Mouse (Mus musculus): ENCODE results near the gene Itgb7. TPM values are rescaled to one million over a fixed set of nuclear protein-coding genes. Genes with fewer than 3 reads are reported as not detected.
A peak's percentile ranks its signal among the peaks of the same experiment; 100 is the strongest.

Gene Itgb7
- polyA plus RNA-seq (2012; rRNA removed): 0.86 and 1.5 TPM in 2 replicates

DNA sequence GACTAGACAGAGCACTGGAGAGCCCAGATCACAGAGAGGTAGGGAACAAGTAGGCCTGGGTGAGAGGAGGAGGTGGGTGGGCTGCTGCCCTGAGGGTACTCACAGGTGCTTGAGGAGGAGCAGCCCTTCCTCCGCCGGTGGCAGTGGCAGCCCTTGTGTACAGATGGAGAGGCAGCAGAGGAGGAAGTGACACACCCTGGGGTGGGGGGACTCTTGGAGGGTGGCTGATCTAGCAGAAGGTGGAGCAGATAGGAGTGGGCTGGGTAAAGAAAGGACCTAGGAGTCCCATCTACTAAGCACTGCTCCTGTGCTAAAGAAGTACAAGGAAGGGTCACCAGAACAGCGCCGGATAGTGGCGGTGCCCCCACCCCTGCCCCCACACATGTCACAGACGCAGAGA, at the start of gene Itgb7:
Gene Itgb7 (minus strand): TSS at position 197 of the 400 bp plus-strand sequence.
- no peaks in the 10 kb centered on the region for H3K4me1 ChIP-seq (ENCODE audit: control insufficient read depth, insufficient read depth, low read length)
- no peak within 1 kb of the TSS for H3K27ac ChIP-seq (ENCODE audit: insufficient read depth, low read length)
- TF ChIP-seq POLR2A (IDR thresholded peaks at IDR 0.05; ENCODE audit: extremely low read depth, insufficient read depth, low read length) (no peak), CTCF (IDR thresholded peaks at IDR 0.05; ENCODE audit: extremely low read depth, insufficient read depth, low read length) (no peak)
- no peak within 1 kb of the TSS for H3K4me3 ChIP-seq (ENCODE audit: insufficient read depth, low read length)

DNA sequence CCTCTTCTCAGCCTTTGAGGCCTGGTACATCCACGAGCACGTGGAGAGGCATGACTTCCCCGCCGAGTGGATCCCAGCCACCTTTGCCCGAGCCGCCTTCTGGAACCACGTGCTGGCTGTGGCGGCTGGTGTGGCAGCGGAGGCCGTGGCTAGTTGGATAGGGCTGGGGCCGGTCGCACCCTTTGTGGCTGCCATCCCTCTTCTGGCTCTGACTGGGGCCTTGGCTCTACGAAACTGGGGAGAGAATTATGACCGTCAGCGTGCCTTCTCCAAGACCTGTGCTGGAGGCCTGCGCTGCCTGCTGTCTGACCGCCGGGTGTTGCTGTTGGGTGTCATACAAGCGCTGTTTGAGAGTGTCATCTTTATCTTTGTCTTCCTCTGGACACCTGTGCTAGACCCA, 48.9 kb upstream of the Itgb7 start:
- TF ChIP-seq POLR2A (IDR thresholded peaks at IDR 0.05; ENCODE audit: extremely low read depth, insufficient read depth, low read length) (no peak), CTCF (IDR thresholded peaks at IDR 0.05; ENCODE audit: extremely low read depth, insufficient read depth, low read length) (no peak)
- H3K27ac ChIP-seq (ENCODE audit: insufficient read depth, low read length): no peak overlapping the region
- H3K4me3 ChIP-seq (ENCODE audit: insufficient read depth, low read length): peak overlapping the region; percentile 90; the same call in 1 of the 2 replicates
- 0 out of 2 replicates have a peak, but pooled peaks cover 2% of the 10 kb centered on the region for H3K4me1 ChIP-seq (ENCODE audit: control insufficient read depth, insufficient read depth, low read length)

DNA sequence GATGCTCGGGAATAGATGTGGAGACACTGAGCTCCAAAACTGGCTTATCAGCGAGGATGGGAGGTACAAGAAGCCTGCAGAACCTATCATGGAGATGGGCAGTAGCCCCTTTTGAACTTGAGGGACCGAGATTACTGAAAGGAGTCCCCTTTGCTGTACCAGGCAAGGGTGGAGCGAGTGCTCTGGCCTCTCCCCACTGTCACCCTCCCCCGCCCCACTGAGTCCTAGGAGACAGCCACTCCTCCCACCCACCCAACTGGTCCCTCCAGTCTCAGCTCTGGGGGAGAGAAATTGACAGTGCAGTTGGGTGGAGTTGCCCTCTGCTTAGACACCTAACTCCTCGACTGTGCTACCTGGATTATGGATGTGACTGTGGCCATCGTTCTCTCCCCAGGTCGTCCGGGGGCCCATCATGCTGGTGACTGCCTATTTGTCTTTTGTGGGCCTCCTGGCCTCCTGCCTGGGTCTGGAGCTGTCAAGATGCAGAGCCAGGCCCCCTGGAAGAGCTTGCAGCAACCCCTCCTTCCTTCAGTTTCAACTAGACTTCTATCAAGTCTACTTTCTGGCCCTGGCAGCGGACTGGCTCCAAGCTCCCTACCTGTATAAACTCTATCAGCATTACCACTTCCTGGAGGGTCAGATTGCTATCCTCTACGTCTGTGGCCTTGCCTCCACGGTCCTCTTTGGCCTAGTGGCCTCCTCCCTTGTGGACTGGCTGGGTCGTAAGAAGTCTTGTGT, 48.2 kb upstream of the Itgb7 start:
- Histone ChIP-seq H3K27ac (ENCODE audit: insufficient read depth, low read length) (peak overlapping the region; percentile 87), H3K4me3 (ENCODE audit: insufficient read depth, low read length) (peak overlapping the region; percentile 90), H3K4me1 (ENCODE audit: control insufficient read depth, insufficient read depth, low read length) (0 out of 2 replicates have a peak, but pooled peaks cover 2% of the 10 kb centered on the region)
- TF ChIP-seq POLR2A (IDR thresholded peaks at IDR 0.05; ENCODE audit: extremely low read depth, insufficient read depth, low read length) (peak; percentile 55; the same call in 1 of the 2 replicates), CTCF (IDR thresholded peaks at IDR 0.05; ENCODE audit: extremely low read depth, insufficient read depth, low read length) (no peak)

GRCm38 (mm10) chr15:102279092-102279782, 47.5 kb upstream of the Itgb7 start, which contains the start of gene Mfsd5:
TSS of gene Mfsd5 (plus strand) at chr15:102279454.
- TF ChIP-seq POLR2A (IDR thresholded peaks at IDR 0.05; ENCODE audit: extremely low read depth, insufficient read depth, low read length) (peak; percentile 76), CTCF (IDR thresholded peaks at IDR 0.05; ENCODE audit: extremely low read depth, insufficient read depth, low read length) (no peak)

DNA sequence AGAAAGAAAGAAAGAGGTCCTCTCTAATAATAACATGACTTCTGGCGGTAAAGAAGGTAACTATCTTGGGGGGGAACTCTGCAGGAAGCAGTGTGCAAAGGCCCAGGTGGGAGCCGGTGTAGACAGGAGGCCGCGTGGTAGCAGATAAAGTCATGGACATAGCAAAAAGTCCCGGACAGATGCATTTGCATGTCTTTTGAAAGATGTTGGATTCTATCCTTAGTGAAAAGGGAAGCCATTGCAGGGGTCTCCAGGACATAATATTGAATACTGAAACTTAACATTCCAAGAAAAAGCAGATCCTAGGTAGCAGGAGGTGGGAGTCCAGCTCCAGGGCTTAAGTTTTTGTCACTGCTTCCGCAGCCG, 47.0 kb upstream of the Itgb7 start:
- peak overlapping the region; percentile 17; the same call in 1 of the 2 replicates for H3K27ac ChIP-seq (ENCODE audit: insufficient read depth, low read length)
- H3K4me3 ChIP-seq (ENCODE audit: insufficient read depth, low read length): peak overlapping the region; percentile 90
- H3K4me1 ChIP-seq (ENCODE audit: control insufficient read depth, insufficient read depth, low read length): 0 out of 2 replicates have a peak, but pooled peaks cover 2% of the 10 kb centered on the region
- TF ChIP-seq POLR2A (IDR thresholded peaks at IDR 0.05; ENCODE audit: extremely low read depth, insufficient read depth, low read length) (no peak), CTCF (IDR thresholded peaks at IDR 0.05; ENCODE audit: extremely low read depth, insufficient read depth, low read length) (no peak)

More at GRCm38 (mm10) chr15:102279092-102279782, 47.5 kb upstream of the Itgb7 start, which contains the start of gene Mfsd5:
- 0 out of 2 replicates have a peak, but pooled peaks cover 2% of the 10 kb centered on the region for H3K4me1 ChIP-seq (ENCODE audit: control insufficient read depth, insufficient read depth, low read length)
- peak within 1 kb of the TSS; percentile 90 for H3K4me3 ChIP-seq (ENCODE audit: insufficient read depth, low read length)
- peak within 1 kb of the TSS; percentile 87 for H3K27ac ChIP-seq (ENCODE audit: insufficient read depth, low read length)

DNA sequence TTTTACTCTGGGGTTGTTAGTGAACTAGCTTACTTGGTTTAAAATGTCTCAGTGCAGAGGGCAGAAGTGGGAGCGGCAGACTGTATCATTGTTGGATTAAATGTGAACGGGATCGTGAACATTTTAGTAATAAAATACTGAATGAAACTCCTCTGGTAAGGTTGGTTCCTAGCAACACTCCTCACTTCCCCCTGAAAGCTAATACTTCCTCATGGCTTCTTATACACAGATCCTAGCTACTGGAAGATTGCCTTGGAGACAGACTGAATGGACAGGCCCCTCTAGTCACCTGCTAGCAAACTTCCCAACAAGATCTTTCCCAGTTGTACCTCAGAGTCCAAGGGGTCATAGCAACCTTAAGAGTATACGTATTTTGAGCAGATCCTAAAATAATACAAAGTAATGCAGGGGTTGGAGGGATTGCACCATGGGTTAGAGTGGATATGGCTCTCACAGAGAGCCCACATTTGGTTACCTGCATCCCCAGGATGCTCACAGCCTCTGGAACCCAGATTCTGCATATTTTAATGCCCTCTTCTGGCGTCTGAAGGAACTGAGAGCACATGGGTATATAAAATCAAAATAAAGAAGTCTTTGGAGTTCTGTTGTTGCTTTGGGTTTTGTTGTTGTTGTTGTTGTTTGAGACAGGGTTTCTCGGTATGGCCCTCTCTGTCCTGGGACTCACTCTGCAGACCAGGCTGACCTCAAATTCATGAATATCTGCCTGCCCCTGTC, 42.4 kb upstream of the Itgb7 start:
- Histone ChIP-seq H3K27ac (ENCODE audit: insufficient read depth, low read length) (no peak overlapping the region), H3K4me1 (ENCODE audit: control insufficient read depth, insufficient read depth, low read length) (no peaks in the 10 kb centered on the region), H3K4me3 (ENCODE audit: insufficient read depth, low read length) (no peak overlapping the region)
- TF ChIP-seq CTCF (IDR thresholded peaks at IDR 0.05; ENCODE audit: extremely low read depth, insufficient read depth, low read length): no peak
- TF ChIP-seq POLR2A (IDR thresholded peaks at IDR 0.05; ENCODE audit: extremely low read depth, insufficient read depth, low read length): no peak

DNA sequence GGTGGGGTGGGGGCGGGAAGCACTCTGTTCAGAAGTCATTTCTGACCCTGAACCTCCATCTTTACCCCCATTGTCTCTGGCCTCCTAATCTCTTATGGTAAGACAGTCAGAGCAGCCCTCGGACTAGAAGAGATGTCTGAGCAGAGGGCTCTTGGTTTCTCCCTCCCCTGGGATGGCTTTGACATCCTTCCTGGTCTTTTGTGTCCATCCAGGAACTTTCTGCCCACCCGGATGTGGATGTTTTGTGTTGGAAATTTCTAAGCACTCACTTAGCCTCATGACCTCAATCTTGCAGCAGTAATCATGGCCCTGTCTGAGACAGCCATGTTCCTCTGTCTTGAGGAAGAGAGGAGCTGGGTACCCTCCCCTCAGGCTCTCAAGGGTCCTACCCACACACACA, 39.7 kb upstream of the Itgb7 start:
- no peak overlapping the region for H3K4me3 ChIP-seq (ENCODE audit: insufficient read depth, low read length)
- no peak overlapping the region for H3K27ac ChIP-seq (ENCODE audit: insufficient read depth, low read length)
- TF ChIP-seq CTCF (IDR thresholded peaks at IDR 0.05; ENCODE audit: extremely low read depth, insufficient read depth, low read length) (no peak), POLR2A (IDR thresholded peaks at IDR 0.05; ENCODE audit: extremely low read depth, insufficient read depth, low read length) (no peak)
- no peaks in the 10 kb centered on the region for H3K4me1 ChIP-seq (ENCODE audit: control insufficient read depth, insufficient read depth, low read length)

DNA sequence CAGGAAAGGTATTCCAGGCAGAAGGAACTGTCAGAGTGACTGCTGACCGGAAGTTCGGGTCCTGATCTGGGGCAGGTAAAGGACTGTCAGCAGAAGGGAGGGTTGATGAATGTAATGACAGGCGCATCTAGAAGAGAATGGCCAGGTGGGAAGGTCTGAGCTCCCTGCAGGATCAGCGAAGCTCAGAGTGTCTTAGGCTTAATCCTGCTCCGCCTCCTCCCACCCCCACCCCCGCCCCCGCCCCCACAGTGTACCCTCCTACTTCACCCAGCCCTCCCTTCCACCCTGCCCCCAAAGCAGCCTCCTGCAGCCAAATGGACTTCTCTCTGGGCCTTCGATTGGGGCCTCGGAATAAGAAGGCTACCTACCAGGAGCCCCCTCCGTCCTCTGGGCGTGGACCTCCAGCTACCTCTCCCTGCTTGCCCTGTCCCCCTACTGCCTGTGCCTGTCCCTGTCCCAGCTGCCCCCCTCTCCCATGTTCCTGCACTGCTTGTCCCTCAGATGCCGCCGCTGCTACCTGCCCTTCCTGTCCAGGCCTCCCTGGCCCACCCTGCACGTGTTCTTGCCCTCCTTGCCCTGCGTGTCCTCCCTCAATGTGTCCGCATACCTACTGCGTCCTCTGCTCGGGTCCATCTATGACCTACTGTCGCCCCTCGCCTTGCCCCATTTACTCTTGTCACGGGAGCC, 38.7 kb upstream of the Itgb7 start, which contains the start of gene Gm9918:
Gene Gm9918 (plus strand): TSS at position 290 of the 687 bp plus-strand sequence.
- TF ChIP-seq CTCF (IDR thresholded peaks at IDR 0.05; ENCODE audit: extremely low read depth, insufficient read depth, low read length) (no peak), POLR2A (IDR thresholded peaks at IDR 0.05; ENCODE audit: extremely low read depth, insufficient read depth, low read length) (no peak)
- Histone ChIP-seq H3K27ac (ENCODE audit: insufficient read depth, low read length) (no peak within 1 kb of the TSS), H3K4me1 (ENCODE audit: control insufficient read depth, insufficient read depth, low read length) (no peaks in the 10 kb centered on the region), H3K4me3 (ENCODE audit: insufficient read depth, low read length) (no peak within 1 kb of the TSS)
